9 mouse cellular contexts compared by ENCODE assay signal in the genomic region with DNA sequence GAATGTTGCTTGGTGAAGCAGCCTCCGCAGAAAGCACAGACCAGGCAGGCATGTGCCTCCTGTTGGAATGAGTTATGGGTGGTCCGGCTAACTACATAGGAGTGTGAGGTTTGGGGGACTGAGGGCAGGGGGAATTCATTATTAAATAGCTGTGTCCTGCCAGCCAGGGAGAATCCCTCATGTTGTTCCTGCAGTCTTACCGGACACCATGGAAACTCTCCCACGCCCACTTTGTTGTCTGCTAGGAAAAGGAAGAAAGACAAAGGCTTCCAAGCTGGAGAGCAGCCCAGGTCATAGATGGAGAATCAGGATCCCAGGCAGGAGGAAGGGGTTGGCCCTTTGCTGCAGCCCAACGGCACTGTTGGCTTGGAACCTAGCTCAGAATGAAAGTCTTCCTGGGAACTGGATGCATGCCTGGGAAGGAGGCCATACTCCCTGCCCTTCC. TPM values are rescaled to one million over a fixed set of nuclear protein-coding genes. Genes with fewer than 3 reads are reported as not detected.
DNase-seq lines count a peak whose midpoint lies in the region; ATAC-seq lines count a peak whose summit lies in the region.
"Had no signal": no experiment of that assay in that cellular context is flagged by ENCODE, and none has a peak within 500 bp of the region (broad histone marks: within the 10 kb centered on the region; RNA-seq: fewer than 3 reads in every experiment).

No protein-coding gene starts in this region.

- 63% methylated on average over 5 of the region's 5 CpGs for WGBS in heart, embryonic 12.5 days
- 11% methylated on average over 5 of the region's 5 CpGs for WGBS in neural tube, embryonic 13.5 days

- no peak overlapping the region for H3K27ac ChIP-seq in heart, embryonic 12.5 days (ENCODE audit: poor library complexity, severe bottlenecking)
- peak overlapping the region; percentile 57; the same call in 1 of the 2 replicates for H3K27ac ChIP-seq in neural tube, embryonic 13.5 days (replicated peaks)
- H3K27ac ChIP-seq: macrophage had no signal

- intact Hi-C loops in left cerebral cortex, postnatal 4 days (cut with DNase I) = no loop called here

- no peak overlapping the region for H3K4me2 ChIP-seq in heart, embryonic 12.5 days
- peak overlapping the region; percentile 39 for H3K4me2 ChIP-seq in neural tube, embryonic 13.5 days

- no peaks in the 10 kb centered on the region for H3K27me3 ChIP-seq in heart, embryonic 12.5 days (replicated peaks)
- peaks cover 35% of the 10 kb centered on the region for H3K27me3 ChIP-seq in neural tube, embryonic 13.5 days

- no peak overlapping the region for H3K9ac ChIP-seq in heart, embryonic 12.5 days
- peak overlapping the region; percentile 26; the same call in 1 of the 2 replicates for H3K9ac ChIP-seq in neural tube, embryonic 13.5 days

- 0 out of 2 replicates have a peak, but pooled peaks have one; percentile 48 for ATAC-seq in heart, embryonic 12.5 days (ENCODE audit: insufficient number of reproducible peaks, low FRiP score)
- ATAC-seq in neural tube, embryonic 13.5 days (ENCODE audit: low read depth) = peak; percentile 86

- no peak overlapping the region for H3K4me3 ChIP-seq in heart, embryonic 12.5 days
- H3K4me3 ChIP-seq in neural tube, embryonic 13.5 days = no peak overlapping the region

- peaks cover 29% of the 10 kb centered on the region for H3K4me1 ChIP-seq in heart, embryonic 12.5 days (replicated peaks)
- H3K4me1 ChIP-seq in neural tube, embryonic 13.5 days (replicated peaks) = peaks cover 47% of the 10 kb centered on the region

- no peaks in the 10 kb centered on the region for H3K36me3 ChIP-seq in heart, embryonic 12.5 days
- no peaks in the 10 kb centered on the region for H3K36me3 ChIP-seq in neural tube, embryonic 13.5 days

- no peaks in the 10 kb centered on the region for H3K9me3 ChIP-seq in heart, embryonic 12.5 days (replicated peaks)
- H3K9me3 ChIP-seq in neural tube, embryonic 13.5 days = no peaks in the 10 kb centered on the region

- DNase-seq in left cerebral cortex, postnatal 4 days = peak; percentile 29
- no peak for DNase-seq in left cerebral cortex, adult 9 months (ENCODE audit: low spot score in 2 of 2)
- DNase-seq in kidney, postnatal 25 days = peak; percentile 72 to 81
- no peak for DNase-seq in layer of hippocampus, adult 18-20 months (ENCODE audit: low spot score in 2 of 2)
- DNase-seq in cerebellum, adult 9-11 months = no peak
- no peak for DNase-seq in layer of hippocampus, adult 9-10 months (ENCODE audit: low spot score)

RNA-seq across cellular contexts. Expression of a gene that starts 51.6 kb away (rescaled TPM):
- total RNA-seq in left cerebral cortex, postnatal 4 days (2021) = 10 to 100 TPM; 11.7 to 12.4 TPM
- 15.9 and 16.5 TPM in 2 replicates for polyA plus RNA-seq in heart, embryonic 12.5 days (2016; fragmentation: Nextera tagmentation; extraction: Ambion mirVana)
- polyA plus RNA-seq in neural tube, embryonic 13.5 days (2015; fragmentation: Nextera tagmentation; extraction: Ambion mirVana) = 12.2 and 13.0 TPM in 2 replicates
- 1 to 10 TPM; 6.1 to 7.0 TPM for total RNA-seq in layer of hippocampus, adult 18-20 months (2021)

Comparison
In these comparisons a context has a peak if more than half of its experiments do, and no peak if none do; other contexts are left out.
1. DNase-seq: peak in left cerebral cortex, postnatal 4 days (single experiment) and kidney, postnatal 25 days (2 of 2); none in left cerebral cortex, adult 9 months (0 of 2), layer of hippocampus, adult 18-20 months (0 of 2), cerebellum, adult 9-11 months (single experiment) and layer of hippocampus, adult 9-10 months (single experiment).